Mouse (Mus musculus): Measurements from ENCODE around the gene Itgav. TPM values are rescaled to one million over a fixed set of nuclear protein-coding genes. Genes with fewer than 3 reads are reported as not detected.

The Itgav gene
- polyA plus RNA-seq, 1 experiment: 25.3 TPM

Other genes with a start within 250 kb of the Itgav start
- 73.0 and 75.7 TPM in 2 replicates for gene Zc3h15, start 80.0 kb upstream of the Itgav start, polyA plus RNA-seq (2012; ENCODE audit: insufficient read depth, insufficient read length, missing spikeins)
- gene Fam171b, start 88.2 kb downstream of the Itgav start, polyA plus RNA-seq (2012; ENCODE audit: insufficient read depth, insufficient read length, missing spikeins): 0.21 and 0.55 TPM in 2 replicates
- not detected in 2 replicates for gene Zswim2, start 216.8 kb downstream of the Itgav start, polyA plus RNA-seq (2012; ENCODE audit: insufficient read depth, insufficient read length, missing spikeins)
- gene Gm13698, start 231.3 kb downstream of the Itgav start, polyA plus RNA-seq (2012; ENCODE audit: insufficient read depth, insufficient read length, missing spikeins): not detected in 2 replicates
- gene Gm13693, start 237.1 kb downstream of the Itgav start, polyA plus RNA-seq (2012; ENCODE audit: insufficient read depth, insufficient read length, missing spikeins): not detected in 2 replicates
- 0.67 TPM in 1 of 2 replicates, not detected in the other for gene Gm13695, start 242.9 kb downstream of the Itgav start, polyA plus RNA-seq (2012; ENCODE audit: insufficient read depth, insufficient read length, missing spikeins)
- not detected in 2 replicates for gene Gm13696, start 248.7 kb downstream of the Itgav start, polyA plus RNA-seq (2012; ENCODE audit: insufficient read depth, insufficient read length, missing spikeins)

All from brown adipose tissue, adult 24 weeks (tissue).